Mouse (Mus musculus) adrenal gland, adult 18-20 months (tissue): Measurements from ENCODE around the gene Asnsd1. TPM values are rescaled to one million over a fixed set of nuclear protein-coding genes. Genes with fewer than 3 reads are reported as not detected.
"Not testable (repeated sequence)": the region's sequence is repeated elsewhere in the genome, so short reads cannot be mapped to it uniquely, and the experiment has no call there.

ENCODE experiments used
- DNase-seq, 2 experiments: peaks; one replicate each; pipeline ENCODE4 v3.0.0; 2021 to 2022; ENCODE audit warnings: low spot score in 2 of 2
- long read RNA-seq, 2 experiments: library from polyadenylated mRNA; stranded (forward); transcript quantifications; one replicate each; pipeline ENCODE4 v2.0.0; 2021
- total RNA-seq, 2 experiments: library from RNA; stranded (reverse); gene quantifications; 1 replicate in 1 of 2; 2 replicates in 1 of 2; pipeline ENCODE4 v1.2.3; 2021

Gene Asnsd1
- 10 to 100 TPM; 26.3 to 29.3 TPM for total RNA-seq
- long read RNA-seq, experiment 1, transcript Asnsd1-201 (6 exons, 2,442 nt) = major isoform, 24 of 28 reads
- long read RNA-seq, experiment 1, partial matches to known transcripts = 1 of 28 reads
- long read RNA-seq, experiment 1, other reads (novel, unspliced or antisense) = 3 of 28 reads
- long read RNA-seq, experiment 2, transcript Asnsd1-201 (6 exons, 2,442 nt) = major isoform, 104 of 110 reads
- long read RNA-seq, experiment 2, partial matches to known transcripts = 1 of 110 reads
- long read RNA-seq, experiment 2, other reads (novel, unspliced or antisense) = 2 of 110 reads

DNA sequence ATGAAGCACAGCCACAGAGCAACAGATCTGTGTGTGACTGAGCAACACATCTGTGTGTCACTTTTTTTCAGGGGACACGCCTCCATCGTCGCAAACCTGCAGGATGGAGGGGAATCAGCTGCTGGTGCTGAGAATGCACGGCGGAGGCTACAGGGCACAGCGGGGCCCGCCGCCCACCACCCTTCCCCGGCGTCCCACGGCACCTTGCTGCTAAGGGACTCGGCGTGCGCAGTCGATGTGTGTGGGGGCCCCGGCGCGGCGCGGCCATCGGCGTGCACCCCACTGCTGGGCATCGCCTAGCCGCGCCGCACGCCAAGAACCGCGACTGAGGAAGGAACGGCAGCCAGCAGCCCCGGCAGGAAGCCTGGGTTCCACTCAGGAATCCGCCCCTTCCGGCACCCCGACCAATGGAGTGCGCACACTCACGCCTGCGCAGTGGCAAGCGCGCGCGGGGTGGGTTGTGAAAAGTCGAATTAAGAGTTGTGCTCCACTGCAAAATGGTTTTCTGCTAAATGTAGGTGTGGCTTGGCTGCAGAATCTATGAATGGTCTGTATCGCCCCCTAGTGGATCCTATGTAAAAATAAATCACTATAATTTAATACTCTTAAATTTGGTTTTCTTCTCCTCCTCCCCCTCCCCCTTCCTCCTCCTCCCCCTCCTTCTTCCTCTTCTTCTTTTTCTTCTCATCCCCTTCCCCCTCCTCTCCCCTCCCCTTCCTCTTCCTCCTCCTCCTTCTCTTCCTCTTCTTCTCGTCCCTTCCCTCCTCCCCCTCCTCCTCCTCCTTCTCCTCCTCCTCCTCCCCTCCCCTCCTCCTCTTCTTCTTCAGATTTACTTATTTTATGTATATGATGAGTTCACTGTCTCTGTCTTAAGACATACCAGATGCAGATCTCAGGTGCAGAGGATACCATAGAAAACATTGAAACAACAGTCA is at the start of gene Asnsd1, which contains the start of the genes Asdurf and Gm28551:
Gene Asnsd1, minus strand, starts transcription at position 426 of the 935 bp plus-strand sequence.
Gene Asdurf, minus strand, starts transcription at position 293 of the 935 bp plus-strand sequence.
Gene Gm28551, minus strand, starts transcription at position 341 of the 935 bp plus-strand sequence.
- peak; percentile 95 to 97 for DNase-seq

GRCm38 (mm10) chr1:53393936-53394760 is 41.6 kb upstream of the Asnsd1 start:
- DNase-seq = not testable (repeated sequence)

DNA sequence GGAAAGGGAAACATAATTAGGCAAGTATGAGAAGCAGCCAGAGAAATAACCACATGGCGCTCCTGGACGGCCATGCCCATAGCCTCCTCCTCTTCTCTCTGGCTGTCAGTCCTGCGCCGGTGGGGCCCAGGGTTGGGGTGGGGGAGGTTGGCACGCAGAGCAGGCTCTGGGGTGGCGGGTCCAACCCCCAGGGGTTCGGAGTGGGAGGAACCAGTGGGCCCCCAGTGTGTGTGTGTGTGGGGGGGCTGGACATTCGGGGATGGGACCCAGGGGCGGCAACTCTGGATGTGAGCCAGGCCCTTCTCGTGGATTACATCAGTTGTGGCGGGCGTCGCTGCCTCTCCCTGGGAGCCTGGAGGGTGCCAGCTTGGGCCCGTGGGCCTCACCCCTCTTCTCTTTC is 36.2 kb upstream of the Asnsd1 start:
- DNase-seq = no peak

- no peak for DNase-seq
Observed at GRCm38 (mm10) chr1:53384085-53384688, 31.6 kb upstream of the Asnsd1 start.

DNA sequence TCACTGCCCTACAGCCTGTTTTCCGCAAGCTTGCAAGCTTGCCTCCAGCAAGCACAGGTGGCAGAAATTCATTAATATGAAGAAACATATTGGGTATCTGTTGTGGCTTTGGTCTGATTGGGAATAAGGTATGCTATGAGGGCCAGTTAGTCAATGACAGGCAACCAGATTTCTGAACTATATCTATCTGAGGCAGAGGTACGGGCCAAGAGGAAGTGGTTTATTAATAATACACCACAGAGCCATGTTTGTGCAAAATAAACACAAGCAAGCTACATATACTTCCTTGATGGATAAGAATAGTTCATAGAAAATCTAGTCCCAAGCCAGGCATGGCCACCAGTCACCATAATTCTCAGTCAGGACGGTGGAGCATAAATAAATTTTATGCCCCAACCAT is 25.2 kb upstream of the Asnsd1 start:
- no peak for DNase-seq

DNA sequence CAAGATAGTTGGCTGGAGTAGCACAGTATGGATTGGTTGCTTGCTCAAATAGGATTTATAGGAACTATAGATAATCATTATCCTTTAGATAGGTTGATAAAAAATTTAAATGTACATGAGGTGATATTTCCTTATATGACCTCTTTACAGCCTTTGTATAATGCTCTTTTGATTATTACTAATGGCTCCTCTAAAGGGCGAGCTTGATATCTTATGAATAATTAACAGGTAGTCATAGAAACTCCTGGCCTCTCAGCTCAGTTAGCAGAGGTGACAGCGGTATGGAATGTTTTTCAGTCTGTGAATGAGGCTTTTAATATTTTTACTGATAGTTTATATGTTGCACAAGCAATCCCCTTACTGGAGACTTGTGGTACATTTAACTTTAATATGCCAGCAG is 23.4 kb upstream of the Asnsd1 start:
- DNase-seq = not testable (repeated sequence)

DNA sequence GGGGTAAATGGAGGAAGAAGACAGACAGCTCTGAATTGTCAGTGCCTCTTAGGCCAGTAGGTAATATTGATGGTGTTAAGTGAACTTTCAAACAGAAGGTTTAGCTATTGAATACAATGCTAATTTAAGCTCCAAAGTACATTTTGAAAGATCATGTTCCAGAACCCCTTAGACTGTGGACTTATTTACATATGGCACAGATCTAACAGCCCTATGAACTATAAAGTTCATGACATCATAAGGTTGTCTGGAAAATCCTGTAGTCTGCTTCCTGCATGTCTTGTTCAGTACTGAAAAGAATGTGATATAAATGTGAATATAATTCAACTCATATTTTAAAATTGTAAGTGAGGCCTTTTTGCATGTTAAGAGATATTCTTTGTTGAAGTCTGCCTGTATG is 6.4 kb upstream of the Asnsd1 start:
- DNase-seq = no peak

DNA sequence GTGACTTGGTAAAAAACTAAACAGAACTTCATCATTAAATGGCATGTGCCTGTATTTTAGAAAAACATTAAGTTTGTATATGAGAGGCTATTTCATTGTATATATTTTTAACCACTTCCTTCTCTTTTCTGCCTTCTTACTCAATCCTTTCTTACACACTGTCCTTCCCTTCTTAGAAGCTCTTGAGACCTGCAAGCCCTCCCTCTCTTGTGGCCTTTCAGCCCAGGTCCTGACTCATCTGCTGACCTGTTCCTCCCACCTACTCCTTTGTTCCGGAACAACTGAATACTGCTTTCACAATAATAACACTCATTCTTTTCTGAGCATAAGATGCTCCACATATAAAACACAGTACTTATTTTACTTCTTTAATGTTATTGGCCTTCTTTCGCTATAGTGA is 11.5 kb downstream of the Asnsd1 start:
- no peak for DNase-seq

- DNase-seq = not testable (repeated sequence)
Observed at GRCm38 (mm10) chr1:53337403-53337802, 15.1 kb downstream of the Asnsd1 start.

- no peak for DNase-seq
Observed at GRCm38 (mm10) chr1:53335465-53335864, 17.1 kb downstream of the Asnsd1 start.

DNA sequence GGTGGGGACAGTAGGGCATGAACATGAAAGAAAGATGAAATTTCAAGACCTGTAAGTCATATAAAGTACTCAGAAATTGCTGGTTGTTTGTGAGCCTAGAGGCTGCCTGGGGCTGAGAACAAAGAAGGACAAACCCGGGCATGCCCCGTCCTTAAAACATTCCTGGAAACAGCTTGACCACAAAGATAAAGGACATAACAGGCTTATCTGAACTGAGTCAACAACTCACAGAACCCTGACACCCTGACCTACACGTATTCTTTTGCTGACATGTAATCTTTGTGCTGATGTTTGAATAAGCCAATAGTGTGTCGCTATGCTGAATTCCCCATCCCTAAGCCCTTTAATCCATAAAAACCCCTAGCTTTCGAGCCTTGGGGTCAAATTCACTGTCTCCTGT is 19.0 kb downstream of the Asnsd1 start:
- not testable (repeated sequence) for DNase-seq

- DNase-seq = no peak
Observed at GRCm38 (mm10) chr1:53324827-53325494, 27.6 kb downstream of the Asnsd1 start.

- DNase-seq = no peak
Observed at GRCm38 (mm10) chr1:53324277-53324676, 28.3 kb downstream of the Asnsd1 start.

DNA sequence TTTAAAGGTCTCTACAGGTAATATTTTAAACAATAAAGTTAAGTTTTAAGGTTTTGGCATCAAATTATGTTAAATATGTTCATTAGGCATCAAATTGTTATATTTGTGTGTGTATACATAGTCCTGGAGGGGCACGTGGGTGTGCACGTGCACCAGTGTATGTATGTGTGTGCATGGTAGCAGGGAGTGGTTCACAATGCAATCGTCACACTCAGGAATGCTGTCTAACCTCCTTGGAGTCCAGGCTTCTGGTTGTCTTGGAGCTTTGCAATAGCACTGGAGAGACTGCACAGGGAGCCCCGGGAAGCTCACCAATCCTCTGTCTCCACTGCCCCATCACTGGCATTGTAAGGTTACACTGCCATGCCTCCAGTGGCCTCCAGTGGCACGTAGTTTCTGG is 29.3 kb downstream of the Asnsd1 start:
- no peak for DNase-seq

DNA sequence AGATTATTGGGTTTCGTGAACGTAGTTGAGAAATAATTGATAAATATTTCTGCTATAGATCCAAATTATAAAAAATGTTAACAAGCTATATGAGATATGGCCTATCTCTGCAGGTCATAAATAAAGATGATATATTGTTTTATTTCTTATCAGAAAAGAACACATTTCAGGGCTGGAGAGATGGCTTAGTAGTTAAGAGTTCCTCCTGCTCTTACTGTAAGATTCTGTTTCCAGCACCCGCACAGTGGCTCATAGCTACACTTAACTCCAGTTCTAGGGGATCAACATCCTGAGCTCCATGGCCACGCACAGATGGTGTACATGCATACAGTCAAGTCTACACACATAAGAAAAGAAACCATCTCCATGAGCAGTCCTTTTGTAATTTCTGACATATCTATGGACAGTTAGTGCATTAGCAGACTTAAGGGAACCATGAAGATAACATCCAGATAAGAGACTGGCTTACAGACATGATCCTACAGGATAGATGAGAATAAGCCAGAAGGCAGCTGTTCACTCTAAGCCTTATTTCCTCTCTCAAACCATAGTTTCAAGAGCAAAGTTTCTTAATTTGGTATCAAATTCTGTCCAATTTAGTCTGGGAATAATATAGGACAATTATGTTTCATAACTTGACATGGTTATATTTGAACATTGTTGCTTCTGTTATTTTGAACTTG is 30.7 kb downstream of the Asnsd1 start:
- no peak for DNase-seq

- DNase-seq = peak; percentile 84 to 85
Observed at GRCm38 (mm10) chr1:53312989-53313967, 39.3 kb downstream of the Asnsd1 start, which contains the start of gene Osgepl1. Gene Osgepl1 (plus strand): TSS chr1:53313624.

- no peak for DNase-seq
Observed at GRCm38 (mm10) chr1:53300506-53300905, 52.0 kb downstream of the Asnsd1 start.
